Mouse (Mus musculus) bone marrow macrophage, adult 2 months (primary cell): ENCODE measurements around the gene Tuba8.

ENCODE experiments used
- CTCF ChIP-seq: IDR thresholded peaks from 2 replicates; pipeline ENCODE4 v1.5.1; 2012; ENCODE audit warnings: low read depth, mild to moderate bottlenecking, low read length, moderate library complexity
- POLR2A ChIP-seq: IDR thresholded peaks from 2 replicates; pipeline ENCODE4 v1.6.1; 2012; ENCODE audit warnings: mild to moderate bottlenecking, low read depth, low read length, borderline replicate concordance

GRCm38 (mm10) chr6:121202026-121202425 is 8.5 kb upstream of the Tuba8 start:
- TF ChIP-seq CTCF = no peak
- TF ChIP-seq POLR2A = no peak
